24 mouse cellular contexts compared by ENCODE assay signal in the genomic region with DNA sequence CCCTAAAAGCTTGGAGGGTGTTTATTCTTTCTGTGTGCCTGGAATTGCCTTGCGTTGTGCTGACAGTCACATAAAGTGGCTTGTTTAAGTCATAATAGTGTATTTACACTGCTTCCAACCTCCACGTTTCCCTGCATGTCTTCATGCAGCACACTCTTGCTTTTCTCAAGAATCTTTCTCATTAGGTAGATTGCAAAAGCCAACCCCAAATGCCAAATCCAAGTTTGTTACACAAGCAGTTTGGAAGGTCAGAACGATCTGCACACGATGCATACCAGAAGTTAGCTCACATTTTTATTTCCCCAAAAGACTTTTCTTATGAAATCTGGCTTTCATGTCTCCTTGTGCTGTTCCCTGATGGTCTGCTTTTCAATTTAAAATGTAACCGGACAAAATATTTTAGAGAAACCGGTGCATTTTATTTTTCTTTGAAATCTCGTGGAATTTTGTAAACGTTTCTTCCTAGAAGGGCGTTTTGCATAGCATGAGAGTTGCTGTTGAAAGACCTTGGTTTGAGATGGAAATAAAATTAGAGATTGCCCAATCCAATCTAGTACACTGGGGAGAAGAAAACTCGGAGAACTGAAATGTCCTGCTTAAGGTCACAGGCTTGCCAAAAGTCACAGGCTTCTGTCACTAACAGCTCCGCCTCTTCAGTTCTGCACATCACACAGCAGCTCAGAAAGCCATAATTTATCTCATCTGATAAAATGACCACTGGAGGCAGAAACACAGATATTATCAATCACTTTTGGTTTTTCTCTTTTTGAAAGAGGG. TPM values are rescaled to one million over a fixed set of nuclear protein-coding genes. Genes with fewer than 3 reads are reported as not detected.
DNase-seq lines count a peak whose midpoint lies in the region; TF ChIP-seq lines count a peak whose summit lies in the region.
"Had no signal": no experiment of that assay in that cellular context is flagged by ENCODE, and none has a peak within 500 bp of the region (broad histone marks: within the 10 kb centered on the region; RNA-seq: fewer than 3 reads in every experiment).

No protein-coding gene starts in this region.

- no peak overlapping the region for H3K4me3 ChIP-seq in heart, adult 2 months
- no peak overlapping the region for H3K4me3 ChIP-seq in heart, embryonic 10.5 days
- H3K4me3 ChIP-seq: forebrain, embryonic 13.5 days; heart, embryonic 13.5 days; neural tube, embryonic 13.5 days had no signal

- no peak overlapping the region for H3K9ac ChIP-seq in heart, adult 2 months (ENCODE audit: low read depth, low read length)
- H3K9ac ChIP-seq: forebrain, embryonic 13.5 days; heart, embryonic 13.5 days; neural tube, embryonic 13.5 days had no signal

- peak; percentile 31 to 86 for DNase-seq in adrenal gland, adult (ENCODE audit: inconsistent age in 2 of 2, low spot score in 1 of 2)
- no peak for DNase-seq in adrenal gland, postnatal 4 days (ENCODE audit: low spot score in 2 of 2)
- peak in 1 of 2 experiments; percentile 12 for DNase-seq in heart, adult 2 months
- DNase-seq in heart, embryonic 10.5 days (ENCODE audit: low spot score), result no peak
- DNase-seq in adrenal gland, postnatal 36 days, result peak; percentile 15 to 31
- peak; percentile 27 for DNase-seq in lung, postnatal 25 days (ENCODE audit: low spot score)
- DNase-seq in spleen, postnatal 4 days (ENCODE audit: low spot score in 2 of 2), result no peak
- DNase-seq in right cerebral cortex, postnatal 25 days, result no peak
- DNase-seq: cerebellum, adult 11 months; cerebellum, postnatal 14 days; kidney, adult 2 months; kidney, postnatal 36 days; thymus, postnatal 25 days had no signal

- no peaks in the 10 kb centered on the region; the same call in 1 of the 2 replicates for H3K4me1 ChIP-seq in heart, adult 2 months (ENCODE audit: control insufficient read depth, insufficient read depth, low read length)
- H3K4me1 ChIP-seq in heart, embryonic 10.5 days, result no peaks in the 10 kb centered on the region
- H3K4me1 ChIP-seq: heart, embryonic 13.5 days had no signal

- no peaks in the 10 kb centered on the region for H3K36me3 ChIP-seq in heart, adult 2 months (ENCODE audit: control insufficient read depth, insufficient read depth, low read length)
- no peaks in the 10 kb centered on the region for H3K36me3 ChIP-seq in heart, embryonic 10.5 days
- H3K36me3 ChIP-seq: G1E; heart, embryonic 13.5 days; neural tube, embryonic 13.5 days had no signal

- no peaks in the 10 kb centered on the region for H3K27me3 ChIP-seq in heart, adult 2 months (ENCODE audit: control insufficient read depth, insufficient read depth, low read length)
- H3K27me3 ChIP-seq in heart, embryonic 10.5 days (ENCODE audit: insufficient read depth, poor library complexity, severe bottlenecking), result no peaks in the 10 kb centered on the region
- H3K27me3 ChIP-seq: forebrain, embryonic 13.5 days; heart, embryonic 13.5 days; neural tube, embryonic 13.5 days had no signal

- no peak for TF ChIP-seq POLR2A in heart, adult 2 months (IDR thresholded peaks at IDR 0.05; ENCODE audit: insufficient read depth, low read depth, low read length)

- WGBS in heart, adult 2 months, result 62% methylated on average over 11 of the region's 11 CpGs
- WGBS in heart, embryonic 10.5 days, result 74% methylated on average over 11 of the region's 11 CpGs

- H3K9me3 ChIP-seq in heart, embryonic 10.5 days, result no peaks in the 10 kb centered on the region
- H3K9me3 ChIP-seq: forebrain, embryonic 13.5 days; heart, embryonic 13.5 days; neural tube, embryonic 13.5 days had no signal

- no peaks in the 10 kb centered on the region for H3K79me2 ChIP-seq in heart, adult 2 months (replicated peaks; ENCODE audit: control insufficient read depth, insufficient read depth, low read length)

- no peak for TF ChIP-seq EP300 in heart, adult 2 months (IDR thresholded peaks at IDR 0.05; ENCODE audit: insufficient read depth, low read depth, low read length)

- peak overlapping the region; percentile 49; the same call in 1 of the 2 replicates for H3K27ac ChIP-seq in heart, adult 2 months
- H3K27ac ChIP-seq in heart, embryonic 10.5 days, result no peak overlapping the region
- H3K27ac ChIP-seq: forebrain, embryonic 13.5 days; heart, embryonic 13.5 days; neural tube, embryonic 13.5 days; stomach, postnatal 0 days had no signal

- intact Hi-C loops in heart, adult 2 months (cut with DNase I), result no loop called here

- no peak for TF ChIP-seq CTCF in heart, adult 2 months (IDR thresholded peaks at IDR 0.05)

RNA-seq across cellular contexts. Expression of a gene that starts 48.2 kb away (rescaled TPM):
- total RNA-seq in adrenal gland, postnatal 4 days (2021), result not detected
- total RNA-seq in heart, adult 2 months (2021), result not detected
- not detected in 2 replicates for polyA plus RNA-seq in heart, adult 2 months (2012; rRNA removed)
- not detected in 2 replicates for polyA plus RNA-seq in heart, embryonic 10.5 days (2016; fragmentation: Nextera tagmentation; extraction: Ambion mirVana)
- total RNA-seq in adrenal gland, postnatal 36 days (2021), result not detected
- total RNA-seq: layer of hippocampus, postnatal 25 days; left cerebral cortex, postnatal 36 days; liver, adult 2 months had no signal
- polyA plus RNA-seq: CD4-positive, CD25-positive, alpha-beta regulatory T cell, adult 4 months; forebrain, embryonic 13.5 days; G1E; heart, embryonic 13.5 days; hindbrain, embryonic 11.5 days; liver, adult 2 months; midbrain, embryonic 11.5 days; neural tube, embryonic 13.5 days had no signal

Comparison
In these comparisons a context has a peak if more than half of its experiments do, and no peak if none do; other contexts are left out.
1. DNase-seq: peak in adrenal gland, adult (2 of 2), adrenal gland, postnatal 36 days (2 of 2) and lung, postnatal 25 days (single experiment); none in adrenal gland, postnatal 4 days (0 of 2), heart, embryonic 10.5 days (single experiment), spleen, postnatal 4 days (0 of 2) and right cerebral cortex, postnatal 25 days (single experiment).